Mouse (Mus musculus) embryo, embryonic 9.5 days (tissue): ENCODE data around the gene A830018L16Rik.

ENCODE experiments used
- DNase-seq: peaks from one replicate; pipeline ENCODE4 v3.0.0-alpha.2; 2017; ENCODE audit errors: extremely low spot score

Gene A830018L16Rik

GRCm38 (mm10) chr1:11650137-11650536 is 236.2 kb downstream of the A830018L16Rik start:
- DNase-seq, result no peak

- no peak for DNase-seq
These were observed 238.9 kb downstream of the A830018L16Rik start for GRCm38 (mm10) chr1:11652773-11653172.

- DNase-seq, result peak; percentile 74
These were observed 243.6 kb downstream of the A830018L16Rik start for GRCm38 (mm10) chr1:11657341-11658060.

GRCm38 (mm10) chr1:11658061-11658625 is 244.2 kb downstream of the A830018L16Rik start:
- no peak for DNase-seq

- DNase-seq, result no peak
These were observed 330.9 kb downstream of the A830018L16Rik start for GRCm38 (mm10) chr1:11744749-11745314.

- DNase-seq, result peak; percentile 4
These were observed 334.5 kb downstream of the A830018L16Rik start for GRCm38 (mm10) chr1:11748424-11748823.

- no peak for DNase-seq
These were observed 336.2 kb downstream of the A830018L16Rik start for GRCm38 (mm10) chr1:11750065-11750464.

- no peak for DNase-seq
These were observed 336.7 kb downstream of the A830018L16Rik start for GRCm38 (mm10) chr1:11750607-11751006.

GRCm38 (mm10) chr1:11751996-11752395 is 338.1 kb downstream of the A830018L16Rik start:
- no peak for DNase-seq

GRCm38 (mm10) chr1:11788264-11788663 is 374.4 kb downstream of the A830018L16Rik start:
- DNase-seq, result no peak

GRCm38 (mm10) chr1:11792820-11793219 is 378.9 kb downstream of the A830018L16Rik start:
- DNase-seq, result no peak

- no peak for DNase-seq
These were observed 381.8 kb downstream of the A830018L16Rik start for GRCm38 (mm10) chr1:11795666-11796065.

GRCm38 (mm10) chr1:11872847-11873246 is 458.9 kb downstream of the A830018L16Rik start:
- DNase-seq, result no peak

GRCm38 (mm10) chr1:11873573-11873972 is 459.7 kb downstream of the A830018L16Rik start:
- peak; percentile 4 for DNase-seq

GRCm38 (mm10) chr1:11881706-11882105 is 467.8 kb downstream of the A830018L16Rik start:
- no peak for DNase-seq

- no peak for DNase-seq
These were observed 481.8 kb downstream of the A830018L16Rik start for GRCm38 (mm10) chr1:11895715-11896114.

GRCm38 (mm10) chr1:11915873-11916272 is 502.0 kb downstream of the A830018L16Rik start:
- DNase-seq, result no peak

- DNase-seq, result no peak
These were observed 523.1 kb downstream of the A830018L16Rik start for GRCm38 (mm10) chr1:11936984-11937383.

GRCm38 (mm10) chr1:11959421-11960206 is 545.7 kb downstream of the A830018L16Rik start:
- DNase-seq, result no peak

- DNase-seq, result no peak
These were observed 568.8 kb downstream of the A830018L16Rik start for GRCm38 (mm10) chr1:11982590-11983136.

GRCm38 (mm10) chr1:11990011-11990410 is 576.1 kb downstream of the A830018L16Rik start:
- no peak for DNase-seq

GRCm38 (mm10) chr1:11996297-11996878 is 582.5 kb downstream of the A830018L16Rik start:
- DNase-seq, result no peak
